Mouse (Mus musculus): Measurements from ENCODE around the gene Spert. TPM values are rescaled to one million over a fixed set of nuclear protein-coding genes. Genes with fewer than 3 reads are reported as not detected.

The Spert gene
- total RNA-seq, 1 experiment from 2014 or later: not detected

Other genes with a start within 250 kb of the Spert start
- 0.53 and 0.63 TPM in 2 replicates for gene Siah3, start 137.1 kb downstream of the Spert start, total RNA-seq (2021)
- not detected in 2 replicates for gene Erich6b, start 49.1 kb upstream of the Spert start, total RNA-seq (2021)
- 22.2 and 24.9 TPM in 2 replicates for gene Cog3, start 161.4 kb upstream of the Spert start, total RNA-seq (2021)
- 71.2 and 102 TPM in 2 replicates for gene Slc25a30, start 193.9 kb upstream of the Spert start, total RNA-seq (2021)

Data from adrenal gland, postnatal 14 days (tissue).